ENCODE assay signal across 18 mouse cellular contexts in the genomic region with DNA sequence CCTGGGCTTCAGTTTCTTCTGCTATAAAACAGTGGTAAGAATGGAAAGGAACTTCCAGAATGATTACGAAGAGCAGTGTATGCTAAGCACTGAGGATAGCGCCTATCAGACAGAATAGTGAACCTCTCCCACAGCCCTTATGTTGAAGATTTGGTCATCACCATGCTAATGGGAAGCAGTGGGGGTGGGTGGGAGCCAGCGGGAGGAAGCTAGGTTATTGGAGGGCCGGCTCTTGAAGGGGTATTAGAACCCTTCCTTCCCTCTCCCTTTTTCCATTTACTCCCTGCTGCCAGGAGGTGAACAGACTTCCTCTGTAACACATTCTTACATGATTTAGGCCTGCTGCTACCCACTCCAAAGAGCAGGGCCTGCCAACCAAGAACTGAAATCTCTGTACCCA. TPM values are rescaled to one million over a fixed set of nuclear protein-coding genes. Genes with fewer than 3 reads are reported as not detected.
"Had no signal": no experiment of that assay in that cellular context is flagged by ENCODE, and none has a peak within 500 bp of the region (broad histone marks: within the 10 kb centered on the region; RNA-seq: fewer than 3 reads in every experiment).

No protein-coding gene starts in this region.

- H3K36me3 ChIP-seq: midbrain, embryonic 10.5 days; midbrain, embryonic 12.5 days; neural tube, embryonic 12.5 days; stomach, embryonic 15.5 days had no signal

- DNase-seq: lung, embryonic 14.5 days; lung, postnatal 10 days; lung, postnatal 4 days; midbrain, embryonic 14.5 days; right cerebral cortex, postnatal 14 days; thymus, adult 2 months; thymus, postnatal 25 days; thymus, postnatal 4 days had no signal

- H3K4me3 ChIP-seq: midbrain, embryonic 10.5 days; midbrain, embryonic 12.5 days; neural tube, embryonic 12.5 days; stomach, embryonic 15.5 days had no signal

- H3K9me3 ChIP-seq: midbrain, embryonic 10.5 days; midbrain, embryonic 12.5 days; neural tube, embryonic 12.5 days; stomach, embryonic 15.5 days had no signal

- H3K27ac ChIP-seq: midbrain, embryonic 10.5 days; midbrain, embryonic 12.5 days; neural tube, embryonic 12.5 days; stomach, embryonic 15.5 days; stomach, postnatal 0 days had no signal

- H3K9ac ChIP-seq: lung, embryonic 14.5 days; midbrain, embryonic 12.5 days; neural tube, embryonic 12.5 days; stomach, embryonic 15.5 days had no signal

- ATAC-seq: midbrain, embryonic 16.5 days had no signal

- H3K4me2 ChIP-seq: lung, embryonic 14.5 days; midbrain, embryonic 12.5 days; neural tube, embryonic 12.5 days; stomach, embryonic 15.5 days had no signal

- H3K4me1 ChIP-seq: neural tube, embryonic 12.5 days; stomach, embryonic 15.5 days had no signal

- H3K27me3 ChIP-seq: midbrain, embryonic 12.5 days; neural tube, embryonic 12.5 days; stomach, embryonic 15.5 days had no signal

RNA-seq across cellular contexts. Expression of gene Ninj2, which starts 1.2 kb away (rescaled TPM):
- total RNA-seq: megakaryocyte, adult 5-6 weeks; megakaryocyte-erythroid progenitor cell, adult 5-6 weeks; neutrophil, adult 5-6 weeks had no signal
- polyA plus RNA-seq: midbrain, embryonic 10.5 days; midbrain, embryonic 12.5 days; midbrain, embryonic 14.5 days; midbrain, embryonic 16.5 days; neural tube, embryonic 12.5 days; neural tube, embryonic 14.5 days; stomach, embryonic 15.5 days; stomach, postnatal 0 days had no signal
